Mouse (Mus musculus): ENCODE results near the gene Klrb1f. TPM values are rescaled to one million over a fixed set of nuclear protein-coding genes. Genes with fewer than 3 reads are reported as not detected.

Klrb1f gene
- total RNA-seq, 2 experiments from 2014 or later: not detected

Other genes starting within 250 kb of the Klrb1f start
- gene Gm44511, start 219.6 kb upstream of the Klrb1f start, total RNA-seq (2021): not detected
- not detected for gene Klrb1b, start 219.6 kb upstream of the Klrb1f start, total RNA-seq (2021)
- gene Clec2i, start 158.3 kb upstream of the Klrb1f start, total RNA-seq (2021): not detected
- not detected for gene BC035044, start 154.8 kb upstream of the Klrb1f start, total RNA-seq (2021)
- gene Clec2g, start 111.5 kb upstream of the Klrb1f start, total RNA-seq (2021): 1 to 10 TPM; 1.3 to 4.2 TPM
- gene Clec2e, start 55.0 kb downstream of the Klrb1f start, total RNA-seq (2021): under 1 TPM; 0.31 to 0.59 TPM
- 10 to 100 TPM; 54.9 to 94.0 TPM for gene Clec2d, start 134.7 kb downstream of the Klrb1f start, total RNA-seq (2021)
- gene Cd69, start 229.5 kb downstream of the Klrb1f start, total RNA-seq (2021): under 1 TPM in 1 of 2 experiments, not detected in 1; 0.12 TPM